Mouse (Mus musculus) spleen, postnatal 10 days (tissue): Measurements from ENCODE around the gene Dzip1l.
"Not testable (repeated sequence)": the region's sequence is repeated elsewhere in the genome, so short reads cannot be mapped to it uniquely, and the experiment has no call there.

Experiments used
- DNase-seq, 2 experiments: peaks; one replicate each; pipeline ENCODE4 v3.0.0; 2021 to 2022; ENCODE audit warnings: low spot score in 2 of 2

Dzip1l gene

GRCm38 (mm10) chr9:99629281-99630011 lies at the start of gene Dzip1l:
Gene Dzip1l, plus strand, starts transcription at chr9:99629496.
- DNase-seq = peak in 1 of 2 experiments; percentile 26

DNA sequence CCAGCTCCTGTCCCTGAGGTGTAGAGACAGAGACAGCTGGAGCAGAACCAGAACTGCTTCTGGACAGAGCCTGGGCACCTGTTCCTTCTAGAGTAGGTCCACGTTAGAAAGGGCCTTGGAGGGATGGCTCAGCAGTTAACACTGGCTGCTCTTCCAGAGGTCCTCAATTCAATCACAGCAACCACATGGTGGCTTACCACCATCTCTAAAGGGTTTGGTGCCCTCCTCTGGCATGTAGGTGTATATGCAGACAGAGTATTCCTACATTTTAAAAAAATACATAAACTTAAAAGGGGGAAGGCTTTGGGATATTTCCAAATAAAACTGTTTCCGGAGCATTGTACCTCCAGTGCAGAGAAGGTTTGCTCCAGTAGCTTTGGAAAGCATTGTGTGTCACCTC lies 48.6 kb upstream of the Dzip1l start:
- DNase-seq = peak in 1 of 2 experiments; percentile 50

DNA sequence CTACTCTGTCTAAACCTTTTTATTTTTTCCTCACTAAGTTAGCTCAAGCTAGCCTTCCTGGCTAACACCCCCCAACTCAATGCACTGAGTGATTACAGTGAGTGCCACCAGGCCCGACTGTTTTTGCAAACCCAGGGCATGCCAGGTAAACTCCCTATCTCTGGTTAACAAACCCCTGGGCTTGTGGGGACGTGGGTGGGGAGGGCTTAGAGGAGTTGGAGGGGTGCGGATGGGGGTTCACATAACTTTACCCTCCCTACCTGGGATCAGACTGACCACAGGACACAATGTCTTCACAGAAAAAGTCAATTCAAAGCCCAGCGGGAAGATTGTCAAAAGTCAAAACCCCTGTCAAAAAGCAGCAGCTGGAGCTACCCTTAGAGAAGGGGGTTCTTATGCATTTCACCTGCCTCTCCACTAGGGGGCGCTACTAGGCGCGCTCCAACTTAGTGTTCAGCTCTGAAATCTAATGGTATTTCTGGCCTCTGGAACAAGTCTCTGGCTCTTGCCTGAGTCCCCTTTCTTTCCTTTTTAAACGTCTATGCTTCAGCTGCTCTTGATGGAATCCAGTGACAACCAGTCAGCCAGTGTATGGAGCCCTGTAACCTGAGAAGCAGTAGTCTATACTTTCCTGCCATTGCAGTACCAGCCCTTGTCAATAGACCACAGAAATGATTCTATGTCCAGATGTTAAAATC lies 41.6 kb upstream of the Dzip1l start:
- DNase-seq = peak; percentile 44 to 69

DNA sequence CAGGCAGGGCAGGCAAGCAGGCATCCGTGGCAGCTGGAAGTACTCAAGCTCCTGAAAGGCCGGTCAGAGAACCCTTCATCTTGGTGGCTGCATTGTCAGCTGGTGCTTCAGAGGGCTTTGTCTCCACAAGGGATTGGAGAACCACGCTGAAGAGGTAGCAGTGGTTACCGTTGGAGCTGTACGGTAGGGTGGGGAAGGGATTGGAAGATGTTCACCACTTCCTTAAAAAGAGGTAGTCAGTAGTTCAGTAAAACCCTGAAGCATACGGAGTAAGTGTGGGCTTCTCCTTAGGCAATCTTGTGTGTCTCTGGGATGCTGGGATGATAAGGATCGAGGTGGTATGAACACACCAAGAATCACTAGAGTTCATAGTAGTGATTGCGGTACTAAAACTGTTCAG lies 38.2 kb upstream of the Dzip1l start:
- no peak for DNase-seq

GRCm38 (mm10) chr9:99599127-99599526 lies 30.2 kb upstream of the Dzip1l start:
- not testable (repeated sequence) for DNase-seq

DNA sequence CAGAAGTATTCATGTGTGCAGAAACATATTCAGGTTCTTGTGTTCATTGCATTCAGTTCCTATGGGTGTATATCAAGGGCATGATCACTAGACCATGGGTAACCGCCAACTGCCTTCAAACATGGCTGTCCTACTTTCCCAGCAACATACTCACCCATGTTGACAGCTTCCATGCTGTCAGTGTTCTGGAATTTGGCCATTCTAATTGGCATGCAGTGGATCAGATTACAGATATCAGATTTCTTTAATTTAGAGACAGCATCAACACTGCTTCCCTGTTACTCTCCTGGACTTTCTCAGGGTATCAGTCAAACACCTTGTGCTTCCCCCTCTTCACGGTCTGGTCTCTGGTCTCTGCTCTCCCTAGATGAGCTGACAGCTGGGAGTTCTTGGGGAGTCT lies 25.7 kb upstream of the Dzip1l start:
- DNase-seq = no peak

DNA sequence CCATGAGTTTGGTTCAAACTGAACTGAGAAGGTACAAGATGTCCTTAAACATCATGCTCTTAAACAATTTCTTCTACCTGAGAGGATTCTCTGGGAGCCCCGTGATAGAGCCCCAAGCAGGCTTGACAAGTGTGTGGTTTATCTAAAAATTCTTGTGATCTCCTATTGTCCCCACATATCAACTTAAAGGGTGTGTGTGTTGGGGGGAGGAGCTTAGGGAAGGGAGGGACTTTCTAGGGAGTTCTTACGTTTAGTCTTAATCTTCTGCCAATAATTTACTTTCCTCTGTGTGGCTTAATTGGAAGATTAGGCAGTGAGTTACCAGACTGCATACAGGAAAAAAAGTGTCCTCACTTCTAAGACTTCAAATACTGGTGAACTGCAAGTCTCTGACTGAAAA lies 17.1 kb upstream of the Dzip1l start, which contains the start of gene A4gnt:
Gene A4gnt (plus strand): TSS at position 301 of the 400 bp plus-strand sequence.
- DNase-seq = no peak

GRCm38 (mm10) chr9:99619688-99620087 lies 9.6 kb upstream of the Dzip1l start:
- DNase-seq = no peak

- no peak for DNase-seq
These were observed 9.1 kb upstream of the Dzip1l start for GRCm38 (mm10) chr9:99620196-99620595.

DNA sequence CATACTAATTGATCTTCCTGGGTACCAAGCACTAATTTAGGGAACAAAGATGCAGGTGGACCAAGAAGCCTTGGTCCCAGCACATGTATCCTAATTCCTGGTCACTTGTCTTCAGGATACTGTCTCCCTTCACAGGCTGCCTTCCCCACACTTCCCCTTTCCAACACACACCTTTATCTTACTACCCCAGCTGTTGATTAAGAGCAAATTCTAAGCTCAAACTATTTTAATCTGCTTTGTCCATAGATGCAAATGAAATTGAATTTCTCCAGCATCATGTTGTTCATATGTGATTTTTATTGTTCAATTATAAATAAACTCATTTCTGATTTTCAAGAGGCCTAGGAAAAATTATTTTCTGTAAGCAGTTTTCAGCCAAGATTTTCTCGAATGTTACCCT lies 7.3 kb upstream of the Dzip1l start:
- no peak for DNase-seq

GRCm38 (mm10) chr9:99622966-99623365 lies 6.3 kb upstream of the Dzip1l start:
- no peak for DNase-seq

DNA sequence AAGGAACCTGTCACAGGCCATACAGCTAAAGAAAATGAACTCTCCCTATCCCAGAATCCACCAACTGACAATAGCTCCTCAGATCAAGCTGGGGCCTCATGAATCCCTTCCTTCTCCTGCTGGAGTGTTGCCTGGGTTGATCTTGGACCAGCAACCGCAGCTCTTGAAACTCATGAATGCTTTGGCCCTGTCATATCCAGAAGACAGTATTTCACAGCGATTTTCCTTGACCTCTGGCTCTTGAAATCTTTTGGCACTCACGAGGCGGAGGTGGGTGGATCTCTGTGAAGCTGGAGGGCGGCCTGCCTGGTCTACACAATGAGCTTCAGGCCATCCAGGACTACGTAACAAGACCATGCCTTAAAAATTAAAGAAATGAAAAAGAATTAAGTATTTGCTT lies 5.2 kb upstream of the Dzip1l start:
- no peak for DNase-seq

DNA sequence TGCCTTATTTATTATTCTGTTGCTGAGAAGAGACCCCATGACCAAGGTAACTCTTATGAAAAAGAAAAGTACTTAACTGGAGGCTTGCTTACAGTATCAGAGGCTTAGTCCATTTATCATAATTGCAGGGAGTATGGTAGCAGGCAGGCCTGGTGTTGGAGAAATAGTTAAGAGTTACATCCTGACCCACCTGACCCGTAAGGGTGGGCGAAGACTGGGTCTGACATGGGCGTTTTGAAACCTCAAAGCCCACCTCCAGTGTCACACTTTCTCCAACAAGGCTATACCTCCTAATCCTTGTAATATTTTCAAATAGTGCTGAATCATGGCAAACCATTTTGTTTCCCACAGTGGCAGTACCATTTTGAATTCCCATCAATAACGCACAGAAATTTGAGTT lies 715 bp upstream of the Dzip1l start:
- DNase-seq = no peak

- no peak for DNase-seq
These were observed 775 bp downstream of the Dzip1l start for GRCm38 (mm10) chr9:99630071-99630470.

- DNase-seq = no peak
These were observed 1.3 kb downstream of the Dzip1l start for GRCm38 (mm10) chr9:99630528-99631125.

DNA sequence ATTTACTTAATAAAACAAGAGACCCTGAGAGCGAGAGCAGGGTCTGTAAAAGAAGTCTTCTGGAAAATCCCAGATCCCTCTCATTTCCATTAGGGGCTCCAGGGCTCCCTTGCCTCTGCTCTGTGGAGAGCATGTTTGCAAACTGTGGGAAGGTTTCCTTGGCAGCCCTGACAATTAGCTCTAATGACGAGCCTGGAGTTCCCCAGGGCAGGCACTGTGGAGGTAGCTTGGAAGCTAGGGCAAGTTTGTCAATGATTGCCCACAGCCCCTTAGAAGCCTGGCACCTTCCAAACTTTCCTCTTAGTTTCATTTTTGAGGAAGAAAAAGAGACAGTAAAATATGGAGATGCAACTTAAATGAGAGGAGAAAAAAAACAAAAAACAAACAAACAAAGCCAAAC lies 2.5 kb downstream of the Dzip1l start:
- DNase-seq = no peak

DNA sequence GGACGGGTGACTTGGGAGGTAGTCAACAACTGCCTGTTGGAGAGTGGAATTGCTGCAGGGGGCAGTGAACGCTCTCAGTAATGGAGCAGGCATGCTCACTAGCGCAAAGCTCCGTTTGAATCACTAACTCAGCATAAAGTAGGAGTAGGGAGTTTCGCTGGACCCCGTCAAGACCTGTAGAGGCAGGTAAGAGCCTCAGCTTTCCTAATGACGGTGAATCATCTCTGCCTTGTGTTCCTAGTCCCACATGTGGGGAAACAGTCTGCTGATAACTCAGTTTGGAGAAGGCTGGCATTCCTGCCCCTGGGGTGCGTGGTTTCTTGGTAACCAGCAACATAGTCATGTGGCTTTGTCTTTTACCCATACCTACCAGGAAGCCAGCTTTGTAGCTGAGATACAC lies 3.0 kb downstream of the Dzip1l start:
- no peak for DNase-seq

- no peak for DNase-seq
These were observed 7.5 kb downstream of the Dzip1l start for GRCm38 (mm10) chr9:99636776-99637175.

- DNase-seq = no peak
These were observed 7.9 kb downstream of the Dzip1l start for GRCm38 (mm10) chr9:99637227-99637626.

GRCm38 (mm10) chr9:99637736-99638135 lies 8.4 kb downstream of the Dzip1l start:
- DNase-seq = no peak

DNA sequence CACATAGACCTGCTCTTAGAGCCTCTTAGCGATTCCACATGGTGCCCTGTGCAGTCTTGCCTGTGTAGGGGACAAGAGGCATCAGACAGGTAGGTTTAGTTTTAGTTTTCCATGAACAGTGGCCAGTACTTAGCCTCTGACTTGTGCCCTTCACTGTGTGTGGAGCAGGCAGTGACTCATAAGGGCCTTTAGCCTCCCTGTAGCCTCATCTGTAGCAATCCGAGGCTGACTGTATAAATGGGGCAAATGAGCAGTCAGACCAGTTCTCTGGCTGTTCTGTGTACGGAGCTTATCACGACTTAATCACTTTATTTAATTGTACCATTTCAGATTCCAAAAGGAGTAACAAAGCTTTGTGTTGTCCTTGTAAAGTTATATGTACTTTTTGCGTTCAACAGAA lies 10.7 kb downstream of the Dzip1l start:
- DNase-seq = no peak

DNA sequence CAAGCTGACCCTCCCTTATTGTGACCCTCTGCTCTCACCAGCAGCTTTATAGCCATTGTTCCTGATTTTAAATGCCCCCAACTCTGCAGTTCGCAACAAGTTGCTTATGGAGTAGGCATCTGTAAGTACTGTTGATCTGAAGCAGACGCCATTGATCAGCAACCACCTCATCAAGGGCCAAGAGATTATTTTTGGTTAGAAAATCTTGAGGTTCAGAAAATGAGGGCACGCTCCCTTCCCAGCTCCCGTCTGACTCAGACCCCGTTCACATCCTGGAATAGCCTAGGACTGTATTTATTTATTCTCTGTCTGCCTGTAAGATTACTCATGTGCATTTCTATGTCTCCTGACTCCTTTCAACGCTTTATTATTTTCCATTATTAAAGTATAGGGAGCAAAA lies 16.1 kb downstream of the Dzip1l start:
- no peak for DNase-seq

DNA sequence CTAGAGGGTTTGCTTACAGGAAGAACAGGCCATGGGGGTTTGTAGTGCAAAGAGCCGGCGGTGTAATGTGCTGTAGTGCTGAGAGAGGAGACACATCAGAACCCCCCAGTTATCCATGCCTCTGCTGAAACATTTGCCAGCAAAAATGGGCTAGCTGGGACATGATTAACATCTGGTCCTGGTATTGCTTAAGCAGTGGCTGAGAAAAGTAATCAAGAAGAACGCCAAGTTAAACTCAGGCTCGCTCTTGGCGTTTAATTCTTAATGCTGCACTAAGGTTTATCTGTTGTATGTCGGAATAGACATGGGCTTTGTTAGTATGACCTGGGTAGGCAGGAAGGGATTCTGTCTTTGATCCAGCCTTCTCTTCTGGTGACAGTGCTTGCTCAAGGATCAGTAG lies 16.8 kb downstream of the Dzip1l start:
- DNase-seq = no peak
